Mouse (Mus musculus) inflammation-experienced regulatory T-cells (primary cell): Measurements from ENCODE around the gene Itm2c. TPM values are rescaled to one million over a fixed set of nuclear protein-coding genes. Genes with fewer than 3 reads are reported as not detected.

Source experiments
- polyA plus RNA-seq, 2 experiments: library from polyadenylated mRNA; unstranded; fragments of 100-300 nt; shearing (Covaris generic); gene quantifications; one replicate each; pipeline ENCODE4 v1.2.1; 2017

Itm2c gene
- 100 to 1,000 TPM; 330 to 561 TPM for polyA plus RNA-seq

DNA sequence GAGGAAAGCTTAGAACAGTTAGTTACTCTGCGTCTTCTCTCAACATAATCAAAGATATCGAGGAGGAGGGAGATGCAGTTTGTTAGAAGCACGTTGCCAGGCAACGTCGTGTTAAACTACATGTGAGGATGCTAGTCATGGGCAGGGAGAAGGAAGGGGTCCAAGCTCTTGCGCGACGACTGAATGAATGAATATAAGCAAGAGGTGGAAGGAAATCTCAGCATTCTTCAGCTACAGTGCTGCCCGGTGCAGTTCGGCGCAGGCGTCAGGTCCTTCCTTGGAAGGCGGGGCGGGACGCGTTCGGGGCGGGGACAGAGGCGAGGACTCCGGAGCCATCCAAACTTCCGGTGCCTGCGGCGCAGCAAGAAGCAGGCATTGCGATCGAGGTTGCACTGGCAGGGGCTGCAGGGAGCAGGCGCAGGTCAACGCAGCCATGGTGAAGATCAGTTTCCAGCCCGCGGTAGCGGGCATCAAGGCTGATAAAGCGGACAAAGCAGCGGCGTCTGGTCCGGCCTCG is at the start of gene Itm2c:
Gene Itm2c (plus strand): TSS at position 51 of the 517 bp plus-strand sequence.

DNA sequence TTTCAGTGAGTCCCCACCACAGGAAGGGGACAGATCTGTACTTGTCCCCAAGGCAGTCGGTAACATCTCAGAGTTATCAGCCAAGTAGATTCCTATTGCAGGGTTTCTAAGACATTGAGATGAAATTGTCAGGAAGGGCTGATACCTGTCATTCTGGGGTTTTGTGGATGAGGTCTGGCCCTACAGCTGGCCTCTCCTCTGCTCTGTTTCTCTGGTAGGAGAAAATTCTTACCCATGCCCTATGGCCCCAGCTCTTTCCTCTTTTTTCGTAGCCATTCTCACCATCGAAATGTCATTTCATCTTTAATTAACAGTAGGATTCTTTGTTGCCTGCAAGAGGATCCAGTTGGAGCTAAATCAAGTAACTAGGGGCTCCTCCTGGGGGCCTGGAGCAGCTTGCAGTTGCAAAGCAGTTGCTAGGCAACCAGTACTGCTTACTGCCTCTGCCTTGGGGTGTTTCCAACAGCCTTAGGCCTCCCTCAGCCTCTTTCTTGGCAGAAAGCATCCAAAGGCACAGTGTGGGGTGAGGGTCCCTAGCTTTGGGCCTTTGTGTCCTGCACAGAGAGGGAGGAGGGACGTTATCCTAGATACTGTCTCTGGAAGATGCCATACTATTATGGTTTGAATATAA is 34.1 kb downstream of the Itm2c start, which contains the start of gene 4933407L21Rik:
Gene 4933407L21Rik (plus strand): TSS at position 427 of the 631 bp plus-strand sequence.

Other genes with a start within 250 kb of the Itm2c start
- gene Sp100, start 244.3 kb upstream of the Itm2c start, polyA plus RNA-seq, result 100 to 1,000 TPM; 714 to 870 TPM
- gene A630001G21Rik, start 115.6 kb upstream of the Itm2c start, polyA plus RNA-seq, result 10 to 100 TPM; 27.1 to 29.9 TPM
- 100 to 1,000 TPM; 197 to 258 TPM for gene Cab39, start 100.8 kb upstream of the Itm2c start, polyA plus RNA-seq
- 1 to 10 TPM in 1 of 2 experiments, under 1 TPM in 1; 0.31 to 5.3 TPM for gene 4933407L21Rik, start 34.2 kb downstream of the Itm2c start, polyA plus RNA-seq
- gene Gpr55, start 66.7 kb downstream of the Itm2c start, polyA plus RNA-seq, result 1 to 10 TPM in 1 of 2 experiments, under 1 TPM in 1; 0.54 to 7.9 TPM
- gene Spata3, start 122.5 kb downstream of the Itm2c start, polyA plus RNA-seq, result 1 to 10 TPM in 1 of 2 experiments, under 1 TPM in 1; 0.14 to 3.7 TPM
- under 1 TPM in 1 of 2 experiments, not detected in 1; 0.75 TPM for gene 2810459M11Rik, start 151.6 kb downstream of the Itm2c start, polyA plus RNA-seq
- gene Psmd1, start 170.1 kb downstream of the Itm2c start, polyA plus RNA-seq, result 10 to 100 TPM; 83.1 to 91.0 TPM
- under 1 TPM; 0.28 to 0.40 TPM for gene Htr2b, start 217.7 kb downstream of the Itm2c start, polyA plus RNA-seq
- gene Gm21972, start 239.4 kb downstream of the Itm2c start, polyA plus RNA-seq, result not detected